Mouse (Mus musculus) forelimb bud, embryonic 11.5 days (tissue): Measurements from ENCODE around the gene Chst11.
A peak's percentile ranks its signal among the peaks of the same experiment; 100 is the strongest.

Experiments
- DNase-seq: peaks from one replicate; pipeline ENCODE4 v3.0.0-alpha.2; 2012; ENCODE audit warnings: low read depth, low spot score

Chst11 gene

DNA sequence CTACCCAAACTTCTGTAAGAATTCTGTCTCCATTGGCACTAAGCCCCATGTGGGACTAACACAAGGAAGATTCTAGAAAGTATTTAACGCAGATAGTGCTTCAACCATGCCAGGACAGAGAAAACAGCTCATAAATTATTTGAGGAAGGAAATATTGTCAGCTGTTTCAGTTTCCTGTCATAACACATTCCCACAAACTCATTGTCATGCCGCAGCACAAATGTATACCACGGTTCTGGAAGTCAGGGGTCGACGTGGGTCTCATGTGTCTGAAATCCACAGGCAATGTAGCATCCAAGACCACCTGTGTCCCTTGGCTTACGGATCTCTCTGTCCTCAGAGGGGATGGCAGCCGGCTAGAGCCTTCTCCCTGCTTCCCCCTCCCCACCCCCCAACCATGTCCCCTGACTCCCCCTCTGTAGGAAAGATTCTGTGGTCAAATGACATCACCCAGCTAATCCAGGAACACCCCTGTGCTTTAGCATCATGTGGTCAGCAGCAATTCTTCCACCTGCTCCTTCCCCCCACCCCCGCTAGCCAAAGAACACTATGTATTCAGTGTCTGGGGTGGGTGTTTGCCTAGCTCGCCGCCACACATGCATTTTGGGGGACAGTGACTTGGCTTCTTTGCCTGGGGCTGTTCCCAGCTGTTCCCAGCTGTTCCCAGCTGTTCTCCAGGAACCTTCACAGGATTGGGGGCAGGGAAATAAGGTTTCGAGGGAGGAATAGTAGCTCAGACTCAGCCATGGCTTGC is 183.2 kb downstream of the Chst11 start:
- no peak for DNase-seq

DNA sequence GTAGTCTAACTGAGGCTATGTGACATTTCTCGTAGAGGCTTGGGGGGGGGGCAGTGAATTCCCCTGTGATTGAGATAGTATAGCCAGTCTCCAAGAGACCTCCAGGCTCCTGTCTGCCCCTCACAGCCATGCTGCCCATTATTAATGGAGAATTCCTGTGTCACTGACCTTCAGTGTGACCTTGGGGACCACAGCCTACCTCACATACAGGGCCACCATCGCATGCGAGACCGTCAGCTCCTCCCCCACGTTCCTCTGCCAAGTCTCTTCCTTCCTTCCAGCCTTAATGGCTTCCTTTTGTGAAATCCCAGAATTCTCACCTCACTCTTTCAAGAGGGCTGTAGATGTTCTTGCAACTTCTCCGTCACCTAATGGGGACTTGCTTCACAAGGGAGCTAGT is 184.3 kb downstream of the Chst11 start:
- DNase-seq: no peak

DNA sequence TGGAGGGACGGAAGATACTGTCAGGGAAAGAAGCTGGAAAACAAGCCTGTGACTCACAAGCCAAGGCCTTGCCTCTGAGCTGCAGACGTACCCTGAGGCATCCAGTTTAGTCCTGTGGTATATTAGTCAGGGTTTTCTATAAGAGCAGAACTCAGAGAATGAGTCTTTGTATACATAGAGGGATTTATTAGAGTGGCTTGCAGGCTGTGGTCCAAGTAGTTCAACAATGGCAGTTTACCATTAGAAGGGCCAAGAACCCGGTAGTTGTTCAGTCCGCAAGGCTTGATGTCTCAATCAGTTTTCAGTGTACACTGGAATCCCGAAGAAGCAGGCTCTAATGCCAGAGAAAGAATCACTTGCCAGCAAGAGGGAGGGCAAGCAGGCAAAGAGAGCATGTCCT is 192.9 kb downstream of the Chst11 start:
- DNase-seq: no peak

DNA sequence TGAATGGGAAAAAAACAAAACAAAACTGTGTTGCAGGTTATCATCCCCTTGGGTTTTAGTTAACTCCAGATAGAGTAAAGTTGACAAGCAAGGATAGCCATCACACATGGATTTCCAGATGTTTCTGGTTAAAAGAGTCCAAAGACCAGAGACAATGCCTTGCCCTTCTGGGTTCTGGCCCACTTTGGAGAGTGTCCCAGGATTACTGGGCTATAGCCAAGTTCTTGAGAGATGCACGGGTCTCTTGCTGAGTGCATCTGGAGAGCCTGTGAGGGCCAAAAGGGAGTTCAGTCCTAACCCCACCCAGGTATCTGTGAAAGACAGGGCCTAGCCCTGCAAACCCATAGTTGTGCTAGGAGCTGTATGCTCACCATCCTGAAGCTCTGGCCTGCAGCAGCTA is 193.4 kb downstream of the Chst11 start:
- DNase-seq: no peak

DNA sequence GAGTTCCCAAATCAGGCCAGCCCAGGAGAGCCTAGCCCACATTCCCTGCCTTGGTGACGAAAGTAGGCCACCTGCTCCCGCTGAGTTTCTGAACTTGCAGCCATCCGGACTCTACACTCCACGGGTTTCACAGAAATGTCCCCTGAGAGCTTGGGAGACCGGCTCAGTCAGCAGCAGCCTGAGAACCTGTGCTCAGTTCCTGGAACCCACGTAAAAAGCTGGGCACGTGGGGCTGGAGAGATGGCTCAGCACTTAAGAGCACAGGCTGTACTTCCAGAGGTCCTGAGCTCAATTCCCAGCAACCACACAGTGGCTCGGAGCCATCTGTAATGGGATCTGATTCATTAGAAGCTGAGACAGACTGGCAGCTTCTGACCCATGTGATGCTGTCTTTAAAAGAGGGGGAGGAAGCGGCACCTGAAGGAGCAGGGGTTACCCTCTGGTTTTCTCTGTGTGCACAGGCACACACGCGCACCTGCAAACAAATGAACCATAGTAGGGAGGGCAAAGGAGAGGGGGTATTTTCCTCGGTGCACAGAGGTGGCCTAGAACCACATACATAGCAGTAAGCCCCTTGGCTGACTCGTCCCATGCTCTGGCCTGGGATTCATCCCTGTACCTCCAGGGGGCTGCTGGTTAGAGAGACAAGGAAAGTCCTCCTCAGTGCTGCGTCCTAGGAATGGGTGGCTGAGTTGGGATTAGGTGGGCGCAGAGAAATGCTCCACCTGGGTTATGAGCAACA is 196.7 kb downstream of the Chst11 start:
- DNase-seq: no peak

DNA sequence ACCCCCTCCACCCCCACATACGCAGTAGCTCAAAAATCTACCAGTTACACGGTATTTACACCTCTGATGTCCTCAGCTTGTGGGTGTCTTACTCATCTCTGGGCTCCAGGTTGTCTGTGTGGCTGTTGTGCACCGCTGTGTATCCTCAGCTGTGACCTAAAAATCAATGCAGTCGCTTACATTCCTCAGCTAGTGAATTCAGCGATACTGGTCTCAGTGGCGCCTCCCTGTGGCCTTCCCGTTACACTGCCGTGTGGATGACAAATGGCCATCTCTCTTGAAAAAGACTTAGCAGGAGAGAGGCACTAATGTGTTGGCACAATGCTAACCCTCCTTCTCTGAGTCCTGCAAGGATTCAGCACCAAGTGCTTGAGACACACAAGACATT is 197.3 kb downstream of the Chst11 start:
- DNase-seq: peak; percentile 64

DNA sequence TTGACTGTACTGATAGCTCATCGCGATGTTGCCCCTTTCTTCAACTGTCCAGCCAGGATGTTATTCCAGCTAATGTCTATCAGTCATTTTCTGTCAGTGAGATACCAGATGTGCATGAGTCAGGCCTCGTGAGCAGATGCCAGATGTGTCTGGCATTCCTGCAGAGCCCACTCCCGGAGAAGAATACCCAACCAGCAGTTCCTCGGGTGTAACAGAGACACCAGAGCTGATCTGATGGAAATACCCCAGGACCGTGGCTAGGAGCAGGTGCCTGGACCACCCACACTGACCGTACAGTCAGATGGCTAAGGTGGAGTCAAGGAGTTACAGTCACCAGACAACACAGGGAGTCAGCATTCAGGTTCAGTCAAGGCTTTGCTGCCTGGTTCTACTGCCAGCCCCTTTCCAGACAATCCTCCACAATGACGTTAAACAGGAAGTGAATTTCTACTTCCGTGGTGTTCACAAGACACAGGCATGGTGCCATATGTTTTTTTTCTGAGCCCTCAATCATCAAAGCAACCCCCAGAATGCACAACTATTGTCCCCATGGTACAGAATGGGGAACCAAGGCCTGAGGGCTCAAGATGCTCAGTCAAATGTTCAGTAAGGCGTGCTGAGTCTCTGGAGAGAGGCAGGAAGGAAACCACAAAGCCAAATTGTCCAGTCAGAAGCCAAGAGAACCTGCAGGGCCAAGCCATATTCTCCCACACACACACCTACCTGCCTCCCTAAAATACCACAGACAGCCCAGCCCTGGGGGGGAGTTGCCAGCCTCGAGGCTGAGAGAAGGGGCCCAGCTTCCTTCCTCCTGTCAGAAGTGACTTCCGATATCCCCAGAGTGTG is 198.6 kb downstream of the Chst11 start:
- peak; percentile 4 for DNase-seq

DNA sequence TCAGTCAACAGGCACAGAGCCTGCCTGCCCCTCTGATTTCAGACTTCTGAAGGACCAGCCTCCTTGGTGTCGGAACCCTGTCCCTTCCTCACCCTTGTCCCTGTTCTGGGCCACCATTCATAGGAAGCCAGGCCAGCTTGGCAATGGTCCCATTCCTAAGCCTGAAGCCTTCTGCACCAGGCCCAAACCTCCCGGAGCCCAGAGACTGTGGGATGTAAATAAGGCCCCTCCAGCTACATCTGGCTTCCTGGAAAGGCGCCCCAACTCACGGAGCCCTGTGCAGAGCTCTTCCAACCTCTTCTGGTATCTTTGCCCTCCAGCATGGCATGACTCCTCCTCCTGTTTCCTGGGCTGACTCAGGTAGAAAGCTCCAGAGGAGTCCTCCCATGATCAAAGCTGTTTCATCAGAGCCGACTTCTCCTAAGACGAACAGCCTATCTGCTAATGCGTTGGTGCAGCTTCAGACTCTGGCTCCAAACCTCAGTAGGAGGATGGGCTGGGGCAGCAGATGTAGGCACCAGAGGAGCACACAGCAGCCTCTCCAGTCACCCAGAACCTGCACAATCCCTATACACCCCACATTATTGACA is 199.3 kb downstream of the Chst11 start:
- no peak for DNase-seq

DNA sequence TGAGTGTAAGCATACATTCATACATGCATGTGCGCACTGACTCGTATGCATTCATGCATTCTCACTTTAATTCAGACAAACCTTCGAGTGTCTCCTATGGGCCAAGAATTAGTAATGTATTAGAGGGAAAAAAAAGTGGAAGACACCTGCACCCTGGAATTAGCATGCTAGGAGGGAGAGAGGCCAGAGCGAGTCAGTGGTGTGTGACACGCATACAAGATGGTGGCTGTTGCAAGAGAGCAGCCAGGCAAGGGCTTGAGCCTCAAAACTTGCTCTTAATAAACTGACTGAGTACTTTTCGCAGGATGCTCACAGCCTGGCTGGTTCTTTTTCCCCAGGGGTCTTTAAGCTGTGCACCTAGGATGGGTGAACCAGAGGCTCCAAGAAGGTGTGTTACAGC is 199.8 kb downstream of the Chst11 start:
- no peak for DNase-seq

DNA sequence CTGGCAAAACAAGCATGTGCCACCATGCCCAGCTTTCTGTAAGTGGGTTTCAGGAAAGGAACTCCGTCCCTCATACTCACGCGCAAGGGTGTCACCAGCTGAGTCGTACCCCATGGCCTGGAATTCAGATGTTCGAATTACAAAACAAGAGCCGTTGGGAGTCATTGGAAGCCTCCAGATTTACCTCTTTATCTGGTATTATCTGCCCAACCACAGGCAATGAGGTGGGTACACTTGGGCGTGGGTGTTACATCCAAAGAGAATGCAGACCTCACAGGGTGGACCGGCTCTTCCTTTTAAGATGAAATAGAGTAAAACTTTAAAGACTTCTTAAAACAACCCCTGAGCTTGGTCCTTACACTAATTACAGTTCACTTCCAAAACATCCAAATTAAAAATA is 200.9 kb downstream of the Chst11 start:
- no peak for DNase-seq

DNA sequence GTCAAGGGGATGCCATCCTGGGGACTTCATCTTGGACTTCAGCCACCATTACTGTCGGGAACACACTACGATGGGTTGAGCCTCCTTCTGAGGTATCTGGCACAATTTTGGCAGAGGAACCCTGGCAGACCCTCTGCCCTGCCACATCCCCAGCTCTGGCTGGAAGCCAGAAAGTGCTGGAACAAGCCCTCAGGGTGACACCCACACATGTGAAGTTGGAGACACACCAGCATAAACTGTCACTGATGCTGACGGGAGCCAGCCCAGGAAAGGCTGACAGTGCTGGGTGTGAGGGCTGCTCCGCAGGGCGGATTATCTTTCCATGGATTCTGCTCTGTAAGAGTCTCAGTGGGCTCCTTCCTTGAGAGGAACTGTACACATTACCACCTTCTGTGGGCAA is 201.7 kb downstream of the Chst11 start:
- no peak for DNase-seq

DNA sequence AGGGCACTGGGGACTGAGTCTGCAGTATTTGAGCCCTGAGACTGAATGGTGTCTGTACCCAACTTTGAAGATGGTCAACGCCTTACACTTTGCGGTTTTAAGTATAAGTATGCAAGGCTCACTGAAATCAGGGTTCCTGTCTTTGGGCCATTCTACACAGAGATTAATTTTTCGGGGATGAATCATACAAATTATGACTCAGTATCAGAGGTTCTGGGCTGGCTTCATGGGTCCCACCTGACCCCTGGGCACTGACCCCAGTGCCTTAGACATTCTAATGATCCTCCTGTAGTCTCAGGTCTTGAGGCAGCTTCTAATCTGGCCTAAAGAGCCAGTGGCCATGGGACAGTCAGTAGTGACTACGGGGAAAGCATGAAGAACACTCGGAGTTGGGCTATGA is 203.8 kb downstream of the Chst11 start:
- DNase-seq: no peak

DNA sequence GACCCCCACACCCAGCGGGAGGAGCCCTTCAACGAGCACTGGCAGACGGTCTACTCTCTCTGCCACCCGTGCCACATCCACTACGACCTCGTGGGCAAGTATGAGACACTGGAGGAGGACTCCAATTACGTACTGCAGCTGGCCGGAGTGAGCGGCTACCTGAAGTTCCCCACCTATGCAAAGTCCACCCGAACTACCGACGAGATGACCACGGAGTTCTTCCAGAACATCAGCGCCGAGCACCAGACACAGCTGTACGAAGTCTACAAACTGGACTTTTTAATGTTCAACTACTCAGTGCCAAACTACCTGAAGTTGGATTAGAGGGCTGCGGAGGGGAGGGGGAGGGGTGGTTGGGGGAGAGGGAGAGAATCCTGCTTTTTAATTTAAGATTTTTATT is 206.2 kb downstream of the Chst11 start:
- no peak for DNase-seq

DNA sequence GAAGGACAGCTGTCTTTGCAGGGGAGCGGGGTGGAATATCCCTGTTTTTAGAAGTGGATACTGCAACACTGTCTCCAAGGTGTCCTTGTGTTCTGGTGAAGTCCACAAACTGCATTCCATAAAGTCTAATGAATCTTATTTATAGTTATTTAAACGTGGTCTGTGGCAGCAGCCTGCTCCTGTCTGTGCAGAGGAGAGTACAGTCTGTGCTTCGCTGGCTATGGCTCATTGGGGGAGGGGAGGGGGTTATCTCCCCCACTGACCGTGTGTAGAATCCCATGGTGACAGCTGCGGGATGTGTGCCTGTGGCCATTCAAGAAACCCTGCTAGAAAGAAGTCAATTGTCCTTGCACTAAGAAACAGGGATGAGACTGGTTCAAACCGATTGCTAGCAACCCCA is 206.7 kb downstream of the Chst11 start:
- DNase-seq: no peak

DNA sequence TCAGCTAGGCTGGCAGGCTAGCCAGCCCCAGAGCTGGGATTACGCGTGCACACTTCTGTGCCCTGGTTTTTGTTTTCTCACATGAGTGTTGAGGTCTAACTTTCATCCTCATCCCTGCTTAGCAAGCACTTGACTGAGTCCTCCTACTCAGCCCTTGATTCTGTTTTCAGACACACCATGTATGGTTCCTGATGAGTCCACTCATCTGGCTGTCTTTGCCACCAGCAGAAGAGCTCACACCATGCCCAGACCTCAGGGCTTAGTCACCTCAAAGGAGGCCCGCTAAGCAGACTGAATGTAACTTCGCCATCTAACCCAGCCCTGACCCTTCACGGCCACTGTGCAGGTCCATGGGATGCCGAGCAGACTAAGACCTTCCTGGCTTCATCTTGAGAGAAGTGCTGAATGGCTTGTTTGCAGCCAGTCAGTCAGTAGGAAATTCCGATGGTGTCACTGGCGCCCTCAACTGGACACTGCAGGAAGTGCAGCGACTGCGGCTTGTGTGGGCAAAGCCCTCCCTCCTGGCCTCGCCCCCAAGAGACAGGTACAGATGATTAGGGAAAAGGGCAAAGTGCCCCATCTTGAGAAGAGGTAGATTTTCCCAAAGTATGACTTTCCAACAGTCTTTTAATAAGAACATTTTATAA is 212.5 kb downstream of the Chst11 start:
- DNase-seq: peak; percentile 59

DNA sequence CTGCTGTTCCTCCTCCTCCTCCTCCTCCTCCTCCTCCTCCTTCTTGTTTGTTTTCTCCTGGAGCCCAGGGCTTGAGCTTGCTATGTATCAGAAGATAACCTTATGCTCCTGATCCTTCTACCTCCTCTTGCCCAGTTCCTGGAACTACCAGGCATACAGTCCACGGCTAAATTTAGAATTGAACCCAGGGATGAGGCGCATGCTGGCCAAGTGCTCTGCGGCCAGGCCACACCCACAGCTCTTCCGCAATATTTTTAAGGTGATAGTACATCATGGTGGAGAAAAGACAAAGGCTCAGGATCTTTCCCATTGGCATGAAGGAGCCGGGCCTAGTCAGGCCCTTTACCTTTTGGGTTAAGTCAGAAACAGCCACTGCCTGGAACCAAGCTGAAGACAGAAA is 213.4 kb downstream of the Chst11 start:
- DNase-seq: no peak

DNA sequence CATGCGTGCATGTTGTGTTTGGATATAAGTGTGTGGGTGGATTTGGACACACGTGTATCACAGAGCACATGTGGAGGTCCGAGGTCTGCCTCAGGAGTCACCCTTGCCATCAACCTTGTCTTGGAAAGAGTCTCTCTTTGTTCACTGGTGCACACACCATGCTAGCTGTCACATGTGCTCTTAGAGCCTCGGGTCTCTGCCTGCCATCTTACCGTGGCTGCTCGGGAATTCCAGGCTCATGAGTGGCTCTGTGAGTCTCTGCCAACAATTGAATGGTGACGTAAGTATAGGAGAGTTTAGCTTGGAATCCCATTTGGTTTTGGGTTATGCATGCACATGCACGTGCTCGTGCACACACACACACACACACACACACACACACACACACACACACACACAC is 214.0 kb downstream of the Chst11 start:
- no peak for DNase-seq

DNA sequence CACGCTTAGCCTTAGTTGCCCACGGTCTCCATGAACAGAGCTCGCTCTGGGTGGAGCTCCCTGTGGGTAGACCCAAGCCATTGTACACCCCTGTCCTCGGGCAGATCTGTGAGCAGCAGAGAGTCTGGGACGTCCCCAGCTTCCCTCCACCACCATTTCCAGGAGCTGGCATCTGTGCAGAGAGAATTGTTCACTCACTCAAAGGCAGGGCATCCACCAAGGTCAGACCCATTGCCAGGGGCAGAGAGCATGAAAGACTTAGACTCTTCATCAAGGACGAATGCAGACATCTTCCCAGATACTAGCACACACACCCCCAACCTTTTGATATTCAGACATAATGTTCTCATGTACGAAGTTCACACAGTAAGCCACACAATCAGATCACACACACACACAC is 216.2 kb downstream of the Chst11 start:
- DNase-seq: no peak

DNA sequence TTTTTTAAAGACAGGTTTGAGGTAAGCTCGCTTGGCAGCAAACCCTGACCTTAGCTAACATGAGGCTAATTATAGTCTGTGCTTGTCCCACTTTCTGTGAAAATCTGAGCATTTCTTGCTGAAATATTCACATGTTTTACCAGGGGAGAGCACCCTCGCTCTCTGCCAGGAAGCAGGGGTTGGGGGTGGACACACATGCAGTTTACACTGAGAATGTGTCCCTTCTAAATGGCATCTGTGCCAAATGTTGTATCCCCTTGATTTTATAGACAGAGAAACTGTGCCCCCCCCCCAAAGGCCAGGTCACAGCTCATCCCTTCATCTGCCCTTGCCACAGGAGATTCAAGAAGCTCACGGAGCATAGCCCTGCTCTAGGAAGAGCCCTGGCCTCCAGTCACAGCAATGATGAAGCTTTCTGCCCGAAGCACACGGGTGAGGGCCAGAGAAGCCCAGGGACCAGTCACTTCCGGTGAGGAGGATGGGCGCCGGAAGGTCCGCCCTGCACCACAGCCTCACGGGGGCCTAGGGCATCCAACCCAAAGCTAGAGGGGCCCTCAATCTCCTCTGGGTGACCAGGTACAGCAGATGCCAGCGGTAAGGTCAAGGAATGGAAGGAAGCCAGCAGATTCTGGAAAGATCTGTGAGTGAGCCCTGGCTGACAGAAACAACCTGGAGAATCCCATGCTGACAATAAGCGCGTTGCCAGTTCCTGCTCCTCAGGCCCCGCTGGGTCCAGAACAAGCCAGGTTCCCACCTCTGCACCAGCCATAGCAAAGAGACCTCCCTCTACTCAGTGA is 217.8 kb downstream of the Chst11 start:
- no peak for DNase-seq

DNA sequence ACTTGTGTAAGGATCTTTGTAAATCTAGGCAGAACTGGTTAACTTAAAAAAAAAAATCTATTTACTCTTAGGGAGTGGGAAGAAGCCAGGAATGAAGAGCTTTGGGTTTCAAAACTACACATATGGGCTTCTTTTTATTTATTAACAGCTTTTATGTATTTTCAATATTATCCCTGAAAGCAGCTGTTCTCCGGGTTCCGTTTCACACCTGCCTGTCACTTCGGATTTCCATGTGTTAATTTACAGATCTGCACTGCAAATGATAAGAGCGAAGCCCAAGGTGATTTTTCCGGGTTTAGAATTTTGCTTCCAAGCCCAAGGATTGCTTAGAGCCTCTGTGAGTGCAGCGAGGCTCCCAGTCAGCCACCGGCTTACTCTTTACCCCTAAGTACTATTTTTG is 223.1 kb downstream of the Chst11 start:
- DNase-seq: no peak

DNA sequence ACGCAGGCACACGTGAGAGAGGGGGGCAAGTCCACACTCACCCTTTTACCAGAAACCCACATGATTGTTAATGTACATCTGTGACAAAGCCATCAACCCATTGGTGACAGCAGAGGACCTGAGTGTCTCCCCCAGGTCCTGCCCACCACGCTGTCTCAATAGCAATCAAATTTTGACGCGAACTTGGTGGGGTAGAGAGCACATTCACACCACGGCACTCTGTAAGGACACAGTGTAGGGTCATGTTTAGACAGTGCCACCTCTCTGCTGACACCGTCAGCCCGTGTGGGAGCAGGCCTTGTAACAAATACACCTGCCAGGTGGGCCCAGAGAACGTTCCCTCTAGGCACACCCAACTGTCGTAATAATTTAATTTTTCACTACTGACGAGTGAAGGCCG is 224.1 kb downstream of the Chst11 start:
- DNase-seq: no peak
